Mouse (Mus musculus) brain, adult 2 months (tissue): ENCODE data around the gene Edem2.

Source experiments
- DNase-seq: peaks from one replicate; pipeline ENCODE4 v3.0.0; 2011; ENCODE audit warnings: low read depth, low spot score

Edem2 gene

DNA sequence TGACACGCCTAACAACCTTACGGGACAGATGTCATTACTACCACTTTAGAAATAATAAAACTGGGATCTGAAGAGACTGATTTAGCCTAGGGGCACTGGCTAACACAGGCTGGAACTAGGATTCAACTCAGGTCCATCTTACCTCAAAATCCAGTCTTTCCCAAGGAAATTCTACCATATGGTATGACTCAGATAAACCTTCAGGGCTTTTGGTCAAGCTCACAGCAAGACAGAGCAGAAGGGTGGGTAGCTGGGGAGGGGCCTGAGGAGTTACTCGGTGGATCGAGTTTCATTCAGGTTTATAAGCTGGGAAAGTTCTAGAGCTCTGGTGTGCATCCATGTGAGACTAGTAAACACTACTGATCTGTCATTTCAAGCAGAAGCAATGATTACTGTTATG, 40.1 kb downstream of the Edem2 start:
- no peak for DNase-seq

DNA sequence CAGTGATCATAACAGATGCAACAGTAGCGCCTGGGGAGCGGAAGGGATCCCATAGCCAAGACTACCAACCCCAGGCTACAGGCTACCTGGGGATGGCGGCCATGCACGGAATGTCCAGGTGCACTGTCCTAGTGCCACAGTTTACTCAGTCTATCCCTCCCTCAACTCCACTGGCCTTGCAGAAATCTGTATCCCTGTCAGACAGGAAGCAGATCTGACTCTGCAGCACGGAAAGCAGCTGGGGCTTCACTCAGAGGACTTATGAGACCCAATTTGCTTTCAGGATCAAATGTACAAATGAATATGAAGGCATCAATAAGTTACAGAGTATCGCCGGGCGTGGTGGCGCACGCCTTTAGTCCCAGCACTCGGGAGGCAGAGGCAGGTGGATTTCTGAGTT, 41.5 kb downstream of the Edem2 start:
- DNase-seq = no peak

DNA sequence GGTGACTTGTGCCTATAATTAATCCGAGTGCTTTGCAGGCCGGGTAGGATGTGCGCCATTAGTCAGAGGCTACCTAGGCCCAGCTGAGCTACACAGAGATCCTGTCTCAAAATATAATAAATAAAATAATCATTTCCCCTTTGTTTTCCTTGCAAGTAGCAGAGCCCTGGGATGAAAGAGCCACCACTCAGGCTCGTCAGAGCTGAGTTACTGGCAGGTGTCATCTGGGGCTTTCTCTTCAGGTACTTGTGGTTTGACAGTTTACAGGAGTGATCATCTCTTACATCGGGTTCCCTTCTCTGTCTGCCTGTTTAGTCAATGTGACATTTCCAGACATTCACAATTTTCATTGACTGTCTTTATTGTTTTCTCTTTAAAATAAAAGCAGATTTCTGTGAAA, 42.7 kb downstream of the Edem2 start:
- no peak for DNase-seq

DNA sequence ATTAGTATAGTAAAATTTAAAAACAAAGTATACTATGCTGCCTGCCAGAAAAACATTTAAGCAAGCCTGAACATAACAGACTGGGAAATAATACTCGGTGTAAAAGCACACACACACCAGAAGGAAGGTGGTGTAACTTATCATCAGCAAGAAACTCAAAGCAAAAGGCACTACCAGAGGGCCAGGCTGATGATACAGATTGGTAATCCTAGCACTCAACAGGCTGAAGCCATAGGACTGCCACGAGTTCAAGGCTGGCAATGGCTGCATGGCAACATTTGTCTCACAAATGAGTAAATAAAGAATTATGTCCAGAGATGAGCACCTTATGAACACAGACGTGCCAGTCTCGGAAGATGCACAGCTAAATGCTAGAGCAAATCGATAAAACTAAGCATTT, 45.5 kb downstream of the Edem2 start:
- DNase-seq = no peak

DNA sequence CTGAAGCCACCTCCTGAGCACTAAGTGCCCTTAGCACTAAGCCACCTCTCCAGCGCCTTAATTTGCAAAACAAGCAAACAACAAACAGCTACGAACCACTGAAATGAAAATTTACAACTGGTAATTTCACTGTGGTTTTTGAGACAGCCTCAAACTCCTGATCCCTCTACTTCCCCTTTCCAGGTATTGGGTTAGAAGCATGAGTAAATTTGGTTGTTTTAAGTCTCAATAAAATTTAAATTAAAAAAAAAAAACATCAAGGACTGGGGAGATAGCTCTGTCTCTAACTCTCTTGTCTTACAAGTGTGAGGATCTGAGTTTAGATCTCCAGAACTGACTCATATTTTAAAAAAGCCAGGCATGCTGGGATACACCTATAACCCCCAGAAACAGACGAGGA, 46.1 kb downstream of the Edem2 start:
- DNase-seq = no peak

DNA sequence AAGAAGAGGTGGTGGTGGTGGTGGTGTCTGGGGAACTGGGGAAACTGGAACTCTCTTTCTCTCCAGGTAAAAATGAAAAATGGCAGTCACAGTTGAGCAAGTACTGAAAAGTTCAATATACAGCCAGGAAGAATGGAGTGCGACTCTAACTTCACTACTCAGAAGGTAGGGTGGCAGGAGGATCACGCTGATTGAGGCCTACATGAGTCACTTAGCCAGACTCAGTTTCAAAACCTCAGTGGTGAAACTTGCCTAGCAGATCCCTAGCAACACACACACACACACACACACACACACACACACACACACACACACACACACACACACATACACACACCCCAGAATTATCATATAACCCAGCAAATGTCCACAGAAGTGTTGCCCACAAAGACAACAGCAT, 47.4 kb downstream of the Edem2 start:
- no peak for DNase-seq

DNA sequence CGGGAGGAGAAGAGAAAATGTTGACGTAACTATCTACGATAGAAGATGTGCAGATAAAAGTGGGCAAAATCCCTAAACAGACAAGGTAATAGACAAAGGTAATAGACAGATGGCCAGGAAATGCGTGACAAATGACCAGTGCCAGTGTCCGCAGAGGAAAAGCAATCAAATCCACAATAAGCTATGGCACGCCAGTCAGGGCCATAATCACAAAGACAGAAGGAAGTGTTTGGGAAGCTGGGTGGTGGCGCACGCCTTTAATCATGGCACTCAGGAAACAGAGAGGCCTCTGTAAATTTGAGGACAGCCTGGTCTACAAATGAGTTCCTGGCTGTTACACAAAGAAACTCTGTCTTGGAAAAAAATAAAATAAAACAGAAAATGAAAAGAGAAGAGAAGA, 48.1 kb downstream of the Edem2 start:
- peak; percentile 52 for DNase-seq

DNA sequence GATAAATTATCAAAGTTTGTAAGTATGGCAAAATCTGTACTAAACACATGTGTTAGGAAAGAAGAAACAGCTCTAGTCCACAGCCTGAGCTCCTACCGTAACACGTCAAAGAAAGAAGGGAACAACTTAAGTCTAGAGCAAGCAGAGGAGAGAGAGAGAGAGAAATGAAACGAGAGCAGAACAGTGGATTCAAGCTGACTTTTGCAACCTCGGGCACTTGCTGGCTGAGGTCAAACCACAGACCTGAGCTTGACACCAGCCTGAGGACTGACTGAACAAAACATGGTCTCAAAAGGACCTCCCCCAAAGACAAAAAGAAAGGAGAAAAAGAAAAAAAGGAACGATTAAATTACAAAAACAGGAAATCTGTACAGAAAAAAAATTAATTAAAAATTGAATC, 48.7 kb downstream of the Edem2 start:
- no peak for DNase-seq

DNA sequence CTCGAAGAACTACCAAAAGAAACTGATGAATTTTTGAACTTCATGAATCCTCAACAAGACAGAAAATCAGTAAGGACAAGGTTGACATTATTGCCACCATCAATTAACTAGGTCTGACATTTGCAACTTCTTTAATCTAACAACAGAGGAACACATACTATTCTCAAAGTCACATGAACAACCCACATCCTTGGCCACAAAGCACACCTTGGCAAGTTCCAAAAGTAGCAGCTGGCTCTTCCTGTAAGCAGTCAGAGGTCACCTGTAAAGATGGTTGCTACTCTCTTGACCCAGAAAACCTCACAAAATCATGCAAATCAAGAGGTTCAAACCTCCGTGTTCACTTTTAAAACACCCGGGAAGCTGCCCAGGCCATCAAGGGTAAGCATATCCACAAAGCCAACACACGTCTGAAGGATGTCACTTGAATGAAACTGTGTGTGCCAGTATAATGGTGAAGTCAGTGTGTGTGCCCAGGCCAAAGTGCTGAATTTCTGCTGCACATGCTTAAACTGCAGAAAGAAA, 49.6 kb downstream of the Edem2 start:
- no peak for DNase-seq

DNA sequence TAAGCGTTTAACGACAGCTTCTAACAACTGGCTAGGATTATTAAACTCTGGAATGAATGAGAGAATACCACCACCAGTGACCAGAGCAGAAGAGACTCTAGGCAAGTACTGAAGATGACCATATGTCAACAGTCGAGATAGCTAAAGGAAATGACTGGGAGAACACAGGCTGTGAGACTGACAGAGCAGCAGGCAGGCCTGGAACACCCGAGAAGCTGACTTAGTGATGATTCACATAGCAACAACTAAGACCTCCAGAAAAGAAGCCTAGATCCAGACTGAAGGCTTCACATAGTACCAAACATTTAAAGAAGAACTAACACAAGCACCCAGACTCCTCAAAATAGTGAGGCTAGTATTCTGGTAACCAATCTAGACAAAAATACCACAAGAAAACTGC, 54.2 kb downstream of the Edem2 start:
- DNase-seq = peak; percentile 67

DNA sequence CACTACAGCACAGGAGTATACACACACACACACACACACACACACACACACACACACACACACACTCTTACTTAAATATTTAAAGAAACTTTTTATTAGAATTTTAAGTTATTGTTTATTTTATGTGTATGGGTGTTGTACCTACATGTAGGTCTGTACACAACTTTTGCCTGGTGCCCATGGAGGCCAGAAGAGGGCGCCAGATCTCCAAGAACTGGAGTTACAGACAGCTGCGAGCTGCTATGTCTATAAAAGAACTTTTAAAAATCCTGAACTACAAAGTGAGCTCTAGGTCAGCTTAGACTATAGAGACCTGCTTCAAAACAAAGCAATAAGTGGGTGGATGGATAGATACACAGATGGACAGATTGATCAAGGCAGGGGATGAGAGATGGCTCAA, 55.7 kb downstream of the Edem2 start:
- DNase-seq = peak; percentile 81

DNA sequence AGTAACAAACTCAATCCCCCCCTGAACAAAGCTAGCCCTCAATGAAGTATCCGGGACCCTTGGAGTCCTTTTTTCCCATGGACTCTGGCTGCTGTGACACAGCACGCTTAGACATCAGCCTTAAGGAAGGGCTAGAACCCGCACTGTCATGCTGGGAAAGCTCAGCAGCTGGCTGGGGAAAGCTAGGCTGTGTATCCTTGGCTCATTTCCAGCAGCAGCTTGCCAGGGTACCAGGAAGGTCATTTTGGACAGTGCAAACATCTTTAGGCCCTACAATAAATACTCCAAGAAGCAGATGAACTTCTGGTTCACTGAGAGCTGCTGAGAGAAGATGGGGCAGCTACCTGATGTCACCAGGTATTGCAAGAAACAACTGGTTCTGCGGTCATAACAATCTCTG, 58.0 kb downstream of the Edem2 start:
- peak; percentile 51 for DNase-seq

DNA sequence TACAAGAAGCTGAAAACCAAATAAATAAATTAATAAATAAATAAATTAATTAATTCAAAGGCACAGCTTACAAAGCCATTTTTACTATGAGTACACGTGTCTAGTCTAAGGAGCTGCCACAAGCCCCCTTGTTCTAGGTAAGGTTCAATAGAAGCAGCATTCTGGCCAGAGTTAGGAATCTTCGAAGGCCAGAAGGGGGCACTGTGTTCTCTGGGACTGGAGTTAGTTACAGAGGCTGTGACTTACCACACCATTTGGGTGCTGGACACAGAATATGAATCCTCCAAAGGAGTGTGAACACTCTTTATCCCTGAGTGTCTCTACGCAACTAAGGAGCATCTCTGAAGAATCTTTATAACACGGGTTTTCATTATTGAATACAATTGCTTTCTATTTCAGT, 60.8 kb downstream of the Edem2 start:
- DNase-seq = peak; percentile 46

DNA sequence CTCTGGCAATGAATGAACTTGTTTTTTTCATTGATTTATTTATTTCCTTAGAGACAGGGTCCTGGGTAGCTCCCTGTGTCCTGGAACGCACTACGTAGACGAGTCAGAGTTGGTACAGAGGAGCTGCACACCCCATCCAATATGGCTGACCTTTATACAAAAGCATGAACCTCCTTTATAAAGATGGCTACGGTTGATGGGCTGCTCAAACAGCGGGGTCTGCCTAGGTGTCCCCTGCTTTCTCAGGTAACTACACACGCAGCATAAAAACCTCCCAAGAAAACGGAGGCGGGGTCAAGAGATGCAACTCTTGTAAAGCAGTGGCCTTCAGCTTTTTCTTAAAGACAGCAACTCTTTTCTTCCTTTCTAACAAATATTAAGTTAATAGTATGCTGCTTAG, 61.4 kb downstream of the Edem2 start:
- DNase-seq = no peak

DNA sequence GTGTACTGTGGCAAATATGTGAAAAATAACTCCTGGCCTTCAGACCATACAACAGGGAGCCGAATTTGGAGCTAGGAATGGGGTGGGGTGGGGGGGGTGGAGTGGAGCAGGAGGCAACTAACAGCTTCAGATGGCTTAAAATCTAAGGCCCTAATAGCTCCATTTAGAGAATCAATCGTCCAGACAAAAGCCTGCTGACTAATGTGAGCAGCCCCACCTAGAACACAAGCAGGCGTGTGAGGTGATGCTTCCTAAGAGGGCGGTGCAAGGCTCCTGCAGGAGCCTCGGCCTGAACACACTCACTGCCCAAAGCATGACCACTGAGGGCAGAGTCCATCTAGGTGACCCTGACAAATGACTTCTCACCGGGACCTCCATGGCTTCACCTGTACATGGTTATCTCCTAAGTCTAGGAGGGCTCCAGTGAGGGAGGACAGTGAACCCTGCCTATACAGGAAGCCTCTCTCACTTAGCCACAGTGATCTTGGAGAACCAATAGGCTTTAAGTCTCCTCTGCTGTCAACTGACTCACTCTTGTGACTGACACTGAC, 65.3 kb downstream of the Edem2 start:
- DNase-seq = no peak

DNA sequence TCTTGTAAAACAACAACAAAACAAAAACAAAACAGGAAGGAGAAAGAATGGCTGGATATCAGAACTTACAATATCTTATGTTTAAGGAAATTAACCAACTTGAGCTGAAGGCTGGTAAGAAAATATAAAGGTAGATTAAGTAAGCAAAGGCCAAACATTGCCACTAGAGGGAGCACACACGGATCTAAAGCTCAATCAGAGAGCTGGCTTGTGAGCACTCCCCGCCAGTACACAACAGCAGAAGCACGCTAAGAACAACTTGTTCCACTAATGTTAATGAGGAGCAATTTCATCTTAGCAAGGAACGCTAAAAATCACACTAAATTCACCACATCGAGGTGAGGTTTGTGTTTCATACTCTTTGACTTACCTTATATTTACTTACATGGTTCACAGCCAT, 66.2 kb downstream of the Edem2 start:
- peak; percentile 90 for DNase-seq

DNA sequence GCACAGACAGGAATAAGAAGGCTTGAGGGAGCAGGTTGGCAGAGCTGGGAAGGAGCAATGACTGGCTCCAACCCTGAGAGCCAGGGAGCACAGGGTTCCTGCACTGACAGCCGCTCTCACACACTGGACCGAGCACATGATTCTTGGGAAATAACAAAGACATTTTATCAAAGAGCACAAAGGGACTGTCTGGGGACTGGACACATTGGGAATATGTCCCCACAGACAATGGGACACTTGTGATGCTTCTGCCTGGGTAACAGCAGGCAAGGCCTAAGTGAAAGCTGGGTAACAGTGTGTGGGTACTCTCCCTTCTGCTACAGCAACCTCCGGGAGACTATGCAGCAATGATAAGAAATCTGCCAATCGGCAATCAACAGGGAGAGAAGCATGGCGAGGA, 66.9 kb downstream of the Edem2 start:
- DNase-seq = peak; percentile 91

DNA sequence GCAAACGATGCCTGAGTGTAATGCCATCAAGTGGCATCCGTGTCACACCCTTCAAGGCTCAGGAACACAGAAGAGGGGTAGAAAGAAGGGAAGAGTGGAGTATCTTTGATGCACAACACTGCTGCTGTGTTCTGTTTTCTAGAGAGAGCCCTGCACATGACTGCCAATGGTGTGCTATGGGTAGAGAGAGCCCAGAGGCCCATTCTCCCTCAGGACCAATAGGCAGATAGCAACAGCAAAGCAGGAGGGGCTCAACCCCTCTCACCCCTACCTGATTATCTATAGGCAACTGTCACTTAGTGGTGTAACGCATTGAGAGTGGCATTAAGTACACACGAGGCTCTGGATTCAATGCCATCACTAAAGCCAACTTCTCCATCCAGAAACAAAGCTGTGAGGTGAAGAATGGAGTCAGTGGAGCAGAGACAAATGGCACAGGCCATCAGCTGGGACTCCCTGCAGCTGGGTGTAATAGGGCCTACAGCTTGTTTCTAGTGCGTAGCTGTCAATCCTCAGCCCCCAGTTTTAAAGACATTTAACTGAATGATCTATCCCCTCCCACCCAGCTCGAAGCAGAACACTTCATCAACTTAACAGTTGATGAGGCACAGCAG, 73.4 kb downstream of the Edem2 start:
- no peak for DNase-seq

DNA sequence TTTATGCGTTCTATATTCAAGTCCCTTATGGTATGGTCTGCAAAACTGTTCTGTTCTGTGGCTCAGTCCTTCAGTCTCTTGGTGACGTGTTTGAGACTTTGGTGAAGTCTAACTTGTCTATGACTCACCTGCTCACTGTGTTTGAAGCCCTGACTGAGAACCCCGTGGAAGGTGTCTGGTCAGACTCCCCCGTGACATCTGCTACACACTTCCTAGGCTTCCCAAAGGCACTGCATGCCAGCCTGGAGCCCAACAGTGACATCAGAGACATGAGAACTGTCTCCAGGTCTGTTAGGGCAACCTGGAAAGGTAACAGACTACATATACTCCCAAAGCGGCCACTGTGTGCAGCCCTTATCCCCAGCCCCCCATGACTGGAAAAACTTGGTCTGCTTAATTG, 76.7 kb downstream of the Edem2 start:
- peak; percentile 68 for DNase-seq
